Mouse (Mus musculus) neural tube, embryonic 15.5 days (tissue): ENCODE results near the gene Clip2. TPM values are rescaled to one million over a fixed set of nuclear protein-coding genes. Genes with fewer than 3 reads are reported as not detected.
A peak's percentile ranks its signal among the peaks of the same experiment; 100 is the strongest.

Experiments
- ATAC-seq: fragments of 200-750 bp; cut with Nextera tagmentation; 2 replicates; pipeline ENCODE4 v1.8.0; 2017; ENCODE audit warnings: mild to moderate bottlenecking, moderate TSS enrichment, moderate library complexity; ENCODE audit not compliant: low FRiP score
- H3K27ac ChIP-seq: fragments of 300-500 bp; sonication (generic); replicated peaks from 2 replicates; pipeline ENCODE4 v1.5.1; 2015; ENCODE audit warnings: mild to moderate bottlenecking, inconsistent platforms
- H3K27me3 ChIP-seq: fragments of 300-500 bp; sonication (generic); replicated peaks from 2 replicates; pipeline ENCODE4 v1.6.1; 2015; ENCODE audit warnings: inconsistent platforms
- H3K36me3 ChIP-seq: fragments of 300-500 bp; sonication (generic); 2 replicates; pipeline ENCODE4 v1.6.1; 2015; ENCODE audit warnings: inconsistent platforms
- H3K4me1 ChIP-seq: fragments of 300-500 bp; sonication (generic); 2 replicates; pipeline ENCODE4 v1.6.1; 2015; ENCODE audit warnings: inconsistent platforms
- H3K4me2 ChIP-seq: fragments of 300-500 bp; sonication (generic); 2 replicates; pipeline ENCODE4 v1.6.1; 2015; ENCODE audit warnings: inconsistent platforms, mild to moderate bottlenecking, moderate library complexity
- H3K4me3 ChIP-seq: fragments of 300-500 bp; sonication (generic); replicated peaks from 2 replicates; pipeline ENCODE4 v1.5.1; 2015; ENCODE audit warnings: mild to moderate bottlenecking, inconsistent platforms
- H3K9ac ChIP-seq: fragments of 300-500 bp; sonication (generic); replicated peaks from 2 replicates; pipeline ENCODE4 v1.6.1; 2015; ENCODE audit warnings: mild to moderate bottlenecking, inconsistent platforms
- H3K9me3 ChIP-seq: fragments of 300-500 bp; sonication (generic); replicated peaks from 2 replicates; pipeline ENCODE4 v1.6.1; 2016; ENCODE audit warnings: inconsistent platforms
- WGBS: fragments of 180-500 bp; shearing (Covaris S2); methylation state at CpG from one replicate; pipeline ENCODE4 v1.1.7; 2015; ENCODE audit warnings: mixed read lengths; 5-methylcytosine and 5-hydroxymethylcytosine counted together
- polyA plus RNA-seq: library from polyadenylated mRNA; unstranded; fragments of >200 nt; fragmentation: Nextera tagmentation; extraction: Ambion mirVana; gene quantifications from 2 replicates; pipeline ENCODE4 v1.2.1, GENCODE M21; 2015

The Clip2 gene
- polyA plus RNA-seq: 10.4 and 12.1 TPM in 2 replicates

DNA sequence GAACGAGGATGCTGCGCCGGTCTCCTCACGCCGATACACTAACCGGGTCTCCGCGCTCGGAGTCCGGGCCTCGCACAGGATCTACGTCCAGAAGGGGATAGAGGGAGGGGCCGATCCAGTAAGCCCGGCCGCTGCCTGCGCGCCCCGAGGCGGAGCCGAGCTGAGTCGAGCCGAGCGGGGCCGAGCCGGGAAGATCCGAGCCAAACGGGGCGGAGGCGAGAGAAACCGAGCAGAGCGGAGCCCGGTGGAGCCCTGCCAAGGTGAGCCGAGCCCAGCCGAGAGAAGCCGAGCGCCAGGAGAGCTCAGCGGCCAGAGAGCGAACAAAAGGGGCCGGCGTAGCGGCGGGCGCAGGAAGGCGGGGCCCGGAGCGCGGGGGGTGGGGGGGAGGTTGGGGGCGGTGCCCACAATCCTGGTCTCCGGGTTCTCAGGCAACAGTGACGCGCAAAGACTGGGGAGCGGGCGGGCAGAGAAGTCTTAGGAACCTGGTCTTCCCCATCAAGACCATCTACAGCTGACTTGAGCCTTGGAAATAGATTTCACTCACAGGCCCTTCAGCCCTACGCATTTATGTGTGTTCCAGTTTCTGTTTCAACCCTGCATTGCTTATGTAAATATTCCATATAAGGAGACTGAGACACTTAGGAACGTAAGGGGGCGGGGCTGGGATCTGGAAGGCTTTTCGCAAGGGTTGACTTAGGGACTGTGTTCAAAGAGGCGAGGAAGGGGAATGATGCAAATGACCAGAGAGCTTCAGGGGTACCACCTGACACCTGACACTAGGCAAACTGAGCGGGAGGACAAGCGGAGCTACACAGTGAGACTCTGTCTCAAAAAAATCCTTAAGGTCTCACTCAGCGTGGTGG lies at the start of gene Clip2:
TSS of gene Clip2 (minus strand) at position 325 of the 863 bp plus-strand sequence.
- Histone ChIP-seq H3K4me1 (peaks cover 63% of the 10 kb centered on the region), H3K27me3 (no peaks in the 10 kb centered on the region), H3K9ac (peak within 1 kb of the TSS; percentile 93), H3K4me2 (peak within 1 kb of the TSS; percentile 89), H3K4me3 (peak within 1 kb of the TSS; percentile 84), H3K9me3 (no peaks in the 10 kb centered on the region), H3K36me3 (no peaks in the 10 kb centered on the region), H3K27ac (peak within 1 kb of the TSS; percentile 98)
- WGBS: under 1% methylated on average over 61 of the region's 61 CpGs
- ATAC-seq: peak; percentile 92

DNA sequence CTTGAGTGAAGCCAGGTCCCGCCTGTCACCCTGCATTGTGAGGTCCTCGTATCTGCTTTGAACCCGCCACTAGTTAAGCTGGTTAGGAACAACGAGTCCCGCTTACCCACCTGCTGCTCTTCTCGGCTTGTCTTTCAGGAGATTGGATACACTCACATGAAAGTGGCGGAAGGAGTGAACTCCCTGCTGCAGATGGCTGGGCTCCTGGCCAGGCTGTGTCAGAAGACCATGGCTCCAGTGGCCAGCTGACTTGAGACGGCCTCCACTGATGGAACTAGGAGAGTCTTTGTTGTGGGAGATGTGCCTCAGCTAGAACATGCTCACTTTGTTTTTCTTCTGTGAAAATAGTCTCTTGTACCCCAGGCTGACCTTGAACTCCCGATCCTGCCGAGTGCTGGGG lies 45.5 kb upstream of the Clip2 start:
- H3K27ac ChIP-seq: no peak overlapping the region
- H3K27me3 ChIP-seq: no peaks in the 10 kb centered on the region
- peaks cover 64% of the 10 kb centered on the region for H3K36me3 ChIP-seq
- no peaks in the 10 kb centered on the region for H3K4me1 ChIP-seq
- no peak overlapping the region for H3K4me2 ChIP-seq
- no peak for ATAC-seq
- H3K9me3 ChIP-seq: no peaks in the 10 kb centered on the region
- no peak overlapping the region for H3K9ac ChIP-seq
- no peak overlapping the region for H3K4me3 ChIP-seq
- WGBS: 85% methylated on average over 10 of the region's 10 CpGs

DNA sequence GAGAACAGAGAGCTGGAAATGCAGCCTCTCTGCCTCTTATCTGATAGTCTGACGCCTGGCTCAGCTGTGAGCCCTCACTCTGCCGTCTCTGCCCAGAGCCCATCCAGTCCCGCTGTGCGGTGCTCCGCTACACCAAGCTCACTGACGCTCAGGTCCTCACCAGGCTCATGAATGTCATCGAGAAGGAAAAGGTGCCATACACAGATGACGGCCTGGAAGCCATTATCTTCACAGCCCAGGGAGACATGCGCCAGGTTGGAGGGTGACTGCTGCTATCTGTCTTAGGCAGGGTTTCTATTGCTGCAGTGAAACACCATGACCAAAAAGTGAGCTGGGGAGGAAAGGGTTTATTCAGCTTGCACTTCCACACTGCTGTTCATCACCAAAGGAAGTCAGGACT lies 40.9 kb upstream of the Clip2 start:
- ATAC-seq: no peak
- 94% methylated on average over 9 of the region's 9 CpGs for WGBS
- no peak overlapping the region for H3K4me3 ChIP-seq

DNA sequence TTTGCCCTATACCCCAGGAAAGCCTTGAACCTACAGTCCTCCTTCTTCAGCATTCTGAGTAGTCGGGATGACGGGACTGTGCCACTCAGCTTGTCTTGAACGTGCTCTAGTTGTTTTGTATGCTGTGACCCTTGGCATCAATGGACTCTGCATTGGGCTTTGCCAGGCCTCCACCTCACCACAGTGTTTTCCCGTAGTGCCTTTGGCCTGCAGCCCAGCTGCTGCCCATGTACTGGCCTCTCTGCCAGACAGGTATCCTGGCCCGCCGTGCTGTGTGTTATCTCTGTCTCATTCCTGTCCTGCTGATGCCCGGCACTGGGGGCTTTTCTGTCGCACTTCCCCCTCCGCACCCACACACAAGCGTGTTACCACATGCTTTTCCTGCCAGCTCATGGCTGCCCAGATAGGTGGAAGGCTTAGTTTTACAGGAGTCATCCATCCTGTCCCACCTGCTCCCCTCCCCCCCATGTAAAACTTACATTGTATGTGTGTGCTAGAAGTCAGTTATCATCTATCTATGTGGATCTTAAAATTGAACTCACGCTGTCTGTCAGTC lies 39.9 kb upstream of the Clip2 start:
- 94% methylated on average over 11 of the region's 11 CpGs for WGBS
- H3K4me2 ChIP-seq: no peak overlapping the region
- no peaks in the 10 kb centered on the region for H3K4me1 ChIP-seq
- H3K36me3 ChIP-seq: peaks cover 69% of the 10 kb centered on the region
- H3K9me3 ChIP-seq: no peaks in the 10 kb centered on the region
- H3K27ac ChIP-seq: no peak overlapping the region
- no peak overlapping the region for H3K4me3 ChIP-seq
- no peaks in the 10 kb centered on the region for H3K27me3 ChIP-seq
- no peak for ATAC-seq
- no peak overlapping the region for H3K9ac ChIP-seq

More for the DNA sequence above, 40.9 kb upstream of the Clip2 start:
- Histone ChIP-seq H3K36me3 (peaks cover 76% of the 10 kb centered on the region), H3K9ac (no peak overlapping the region), H3K27me3 (no peaks in the 10 kb centered on the region), H3K9me3 (no peaks in the 10 kb centered on the region), H3K27ac (no peak overlapping the region), H3K4me1 (no peaks in the 10 kb centered on the region), H3K4me2 (no peak overlapping the region)

DNA sequence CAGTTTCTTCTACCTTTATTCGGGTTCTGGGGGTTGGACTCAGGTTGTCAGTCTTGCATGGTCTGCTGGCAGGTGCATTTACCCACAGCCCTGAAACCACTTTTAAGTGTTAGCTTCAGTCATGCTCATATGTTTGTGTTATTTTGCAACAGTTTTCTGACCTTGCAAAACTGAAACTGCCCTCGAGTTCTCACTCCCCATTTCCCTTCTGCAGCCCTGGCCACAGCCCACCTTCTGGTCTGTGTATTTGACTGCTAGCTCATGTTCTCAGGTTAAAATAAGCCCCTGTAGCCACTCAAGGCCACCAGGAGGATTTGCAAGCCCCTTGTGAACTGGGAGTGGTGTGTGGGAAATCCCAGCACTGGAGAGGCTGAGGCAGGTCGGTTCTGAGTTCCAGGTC lies 37.7 kb upstream of the Clip2 start:
- H3K4me3 ChIP-seq: no peak overlapping the region
- H3K9me3 ChIP-seq: no peaks in the 10 kb centered on the region
- no peak for ATAC-seq
- no peak overlapping the region for H3K9ac ChIP-seq
- no peak overlapping the region for H3K27ac ChIP-seq
- peaks cover 51% of the 10 kb centered on the region for H3K36me3 ChIP-seq
- no peaks in the 10 kb centered on the region for H3K27me3 ChIP-seq
- H3K4me2 ChIP-seq: no peak overlapping the region
- H3K4me1 ChIP-seq: no peaks in the 10 kb centered on the region
- WGBS: 92% methylated on average over 3 of the region's 3 CpGs

DNA sequence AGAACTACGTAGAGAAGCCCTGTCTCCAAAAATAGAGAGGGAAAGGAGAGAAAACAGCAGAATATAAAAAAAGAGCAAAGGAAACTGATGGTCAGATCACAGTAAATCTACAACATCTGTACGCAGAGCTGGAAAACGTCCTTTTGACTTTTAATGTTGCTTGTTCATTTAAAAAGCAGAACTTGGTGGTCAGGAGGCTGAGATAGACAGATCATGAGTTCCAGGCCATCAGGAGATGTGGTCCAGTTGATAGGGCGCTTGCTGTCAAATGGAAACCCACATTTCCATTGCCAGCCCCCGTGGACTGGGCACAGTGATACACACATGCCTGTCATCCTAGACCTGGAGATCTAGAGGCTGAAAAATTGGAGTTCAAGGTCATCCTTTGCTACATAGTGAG lies 32.6 kb upstream of the Clip2 start:
- Histone ChIP-seq H3K4me1 (peaks cover 16% of the 10 kb centered on the region), H3K36me3 (peaks cover 8% of the 10 kb centered on the region), H3K9me3 (no peaks in the 10 kb centered on the region), H3K9ac (no peak overlapping the region), H3K27ac (no peak overlapping the region), H3K4me2 (no peak overlapping the region), H3K27me3 (no peaks in the 10 kb centered on the region), H3K4me3 (no peak overlapping the region)
- no peak for ATAC-seq
- 91% methylated on average over 5 of the region's 5 CpGs for WGBS

DNA sequence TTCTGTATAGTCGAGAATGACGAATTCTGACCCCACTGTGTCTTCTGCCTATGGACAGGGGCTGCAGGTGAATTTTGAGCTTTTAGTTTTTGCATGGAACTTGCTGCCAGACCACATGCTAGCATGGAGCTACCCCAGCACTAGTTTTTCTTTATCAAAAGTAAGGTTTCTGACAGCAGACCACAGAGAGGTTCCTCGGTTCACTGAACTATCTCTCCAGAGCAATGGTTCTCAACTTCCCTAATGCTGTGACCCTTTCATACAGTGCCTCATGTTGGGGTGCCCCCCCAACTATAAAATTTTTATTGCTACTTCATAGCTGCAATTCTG lies 31.6 kb upstream of the Clip2 start:
- H3K4me2 ChIP-seq: peak overlapping the region; percentile 74
- WGBS: 84% methylated on average over 3 of the region's 3 CpGs

DNA sequence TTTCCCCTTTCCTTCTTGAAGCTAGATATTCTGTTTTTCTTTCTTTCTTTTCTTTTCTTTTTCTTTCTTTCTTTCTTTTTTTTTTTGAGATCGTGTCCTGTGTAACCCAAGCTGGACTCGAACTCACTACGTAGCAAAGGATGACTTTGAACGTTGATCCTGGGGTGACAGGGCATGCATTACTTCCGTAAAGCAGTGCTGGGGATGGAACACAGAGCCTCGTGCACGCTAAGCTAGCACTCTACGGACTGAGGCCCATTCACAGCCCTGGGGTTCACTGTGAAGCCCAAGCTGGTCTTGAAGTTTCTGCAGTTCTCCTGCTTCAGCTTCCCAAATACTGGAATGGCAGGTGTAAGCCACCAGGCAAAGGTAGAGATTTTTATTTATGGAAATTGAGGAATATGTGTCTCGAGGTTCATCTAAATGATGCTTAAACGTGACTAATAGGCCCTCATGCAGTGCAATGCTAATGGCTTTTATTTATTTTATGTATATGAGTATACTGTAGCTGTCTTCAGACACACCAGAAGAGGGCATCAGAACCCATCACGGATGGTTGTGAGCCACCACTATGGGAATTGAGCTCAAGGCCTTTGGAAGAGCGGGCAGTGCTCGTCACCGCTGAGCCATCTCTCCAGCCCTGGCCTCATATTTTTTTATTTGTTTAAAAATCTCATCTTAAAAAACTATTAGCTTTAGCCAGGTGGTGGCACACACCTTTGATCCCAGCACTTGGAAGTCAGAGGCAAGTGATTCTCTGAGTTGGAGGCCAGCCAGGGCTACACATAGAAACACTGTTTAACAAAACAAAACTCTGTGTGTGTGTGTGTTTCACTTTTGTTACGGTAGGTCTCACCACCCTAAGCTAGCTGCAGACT lies 31.0 kb upstream of the Clip2 start:
- H3K4me3 ChIP-seq: peak overlapping the region; percentile 98
- WGBS: 30% methylated on average over 15 of the region's 15 CpGs
- peaks cover 4% of the 10 kb centered on the region for H3K36me3 ChIP-seq
- H3K27me3 ChIP-seq: no peaks in the 10 kb centered on the region
- peaks cover 16% of the 10 kb centered on the region for H3K4me1 ChIP-seq
- H3K9me3 ChIP-seq: no peaks in the 10 kb centered on the region
- peak overlapping the region; percentile 95 for H3K9ac ChIP-seq
- H3K4me2 ChIP-seq: peak overlapping the region; percentile 74
- no peak for ATAC-seq
- H3K27ac ChIP-seq: 0 out of 2 replicates have a peak overlapping the region, but pooled peaks have one; percentile 61

More for the DNA sequence above, 31.6 kb upstream of the Clip2 start:
- Histone ChIP-seq H3K36me3 (peaks cover 8% of the 10 kb centered on the region), H3K27me3 (no peaks in the 10 kb centered on the region), H3K9me3 (no peaks in the 10 kb centered on the region), H3K9ac (peak overlapping the region; percentile 95; the same call in 1 of the 2 replicates), H3K4me1 (peaks cover 16% of the 10 kb centered on the region), H3K4me3 (no peak overlapping the region), H3K27ac (no peak overlapping the region)
- no peak for ATAC-seq

DNA sequence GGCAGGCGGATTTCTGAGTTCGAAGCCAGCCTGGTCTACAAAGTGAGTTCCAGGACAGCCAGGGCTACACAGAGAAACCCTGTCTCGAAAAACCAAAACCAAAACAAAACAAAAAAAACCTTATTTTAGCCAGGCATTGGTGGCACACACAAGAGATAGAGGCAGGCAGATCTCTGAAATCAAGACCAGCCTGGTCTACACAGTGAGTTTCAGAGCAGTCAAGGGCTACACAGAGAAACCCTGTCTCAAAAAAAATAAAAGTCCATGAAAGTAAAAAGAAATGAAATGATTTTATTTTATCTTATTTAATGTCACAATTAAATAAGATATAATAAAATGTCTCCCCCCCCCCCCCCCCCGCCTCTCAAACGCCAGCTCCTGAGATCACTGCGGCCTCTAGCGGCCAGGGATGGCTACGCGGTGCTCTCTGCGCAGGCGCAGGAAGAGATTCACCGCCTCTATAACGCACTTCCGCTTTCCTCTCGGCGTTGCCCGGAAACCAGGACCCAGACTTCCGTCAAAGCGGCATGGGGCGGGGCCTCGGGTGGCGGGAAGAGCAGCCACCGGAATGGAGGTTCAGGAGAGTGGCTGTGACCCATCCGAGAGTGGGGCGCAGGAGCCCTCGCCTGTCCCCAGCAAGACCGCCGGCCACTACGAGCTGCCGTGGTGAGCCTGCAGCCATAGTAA lies 30.1 kb upstream of the Clip2 start:
- Histone ChIP-seq H3K27ac (0 out of 2 replicates have a peak overlapping the region, but pooled peaks have one; percentile 61), H3K9ac (peak overlapping the region; percentile 95), H3K4me2 (peak overlapping the region; percentile 74), H3K9me3 (no peaks in the 10 kb centered on the region), H3K4me3 (peak overlapping the region; percentile 98), H3K27me3 (no peaks in the 10 kb centered on the region), H3K36me3 (peaks cover 3% of the 10 kb centered on the region), H3K4me1 (peaks cover 16% of the 10 kb centered on the region)
- 9% methylated on average over 25 of the region's 30 CpGs for WGBS
- ATAC-seq: peak; percentile 95

DNA sequence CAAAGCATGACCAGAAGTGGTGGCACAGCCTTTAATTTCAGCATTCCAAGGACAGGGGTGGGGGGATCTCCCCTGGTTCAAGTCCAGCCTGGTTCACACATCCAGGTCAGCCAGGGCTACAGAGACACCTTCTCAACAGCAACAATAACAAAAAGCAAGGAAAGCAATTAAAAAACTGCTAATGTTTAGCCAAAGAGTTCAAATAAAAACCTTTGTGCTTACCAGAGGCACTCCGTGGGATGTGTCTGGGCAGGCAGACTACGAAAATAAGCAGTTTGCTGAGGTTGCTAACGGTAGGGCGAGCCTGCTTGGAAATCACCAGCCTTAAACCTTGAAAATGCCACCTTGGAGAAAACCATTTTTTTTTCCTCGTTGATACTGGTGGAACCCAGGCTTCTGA lies 28.9 kb upstream of the Clip2 start, which contains the start of gene Rfc2:
TSS of gene Rfc2 (plus strand) at position 221 of the 400 bp plus-strand sequence.
- no peak within 1 kb of the TSS for H3K4me3 ChIP-seq
- H3K9me3 ChIP-seq: no peaks in the 10 kb centered on the region
- no peaks in the 10 kb centered on the region for H3K27me3 ChIP-seq
- H3K4me1 ChIP-seq: peaks cover 16% of the 10 kb centered on the region
- H3K27ac ChIP-seq: no peak within 1 kb of the TSS
- H3K9ac ChIP-seq: no peak within 1 kb of the TSS
- no peak for ATAC-seq
- no peak within 1 kb of the TSS for H3K4me2 ChIP-seq
- no peaks in the 10 kb centered on the region for H3K36me3 ChIP-seq
- 84% methylated on average over 5 of the region's 5 CpGs for WGBS

DNA sequence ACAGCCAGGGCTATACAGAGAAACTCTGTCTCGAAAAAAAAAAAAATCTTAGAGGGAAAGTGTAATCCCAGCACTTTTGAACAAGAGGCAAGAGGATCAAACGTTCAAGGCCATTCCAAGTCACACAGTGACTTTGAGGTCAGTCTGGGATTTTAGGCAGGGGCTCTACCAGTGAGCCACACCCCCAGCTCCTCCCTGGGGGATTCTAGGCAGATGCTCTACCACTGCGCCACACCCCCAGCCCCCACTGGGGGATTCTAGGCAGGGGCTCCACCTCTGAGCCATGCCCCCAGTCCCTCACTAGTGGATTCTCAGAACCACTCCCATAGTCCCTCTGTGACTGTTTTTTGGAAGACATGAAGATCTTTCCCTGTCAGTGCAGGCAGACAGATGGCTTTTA lies 26.9 kb upstream of the Clip2 start:
- no peak overlapping the region for H3K4me2 ChIP-seq
- no peak for ATAC-seq
- H3K36me3 ChIP-seq: no peaks in the 10 kb centered on the region
- H3K27me3 ChIP-seq: no peaks in the 10 kb centered on the region
- no peak overlapping the region for H3K4me3 ChIP-seq
- no peak overlapping the region for H3K27ac ChIP-seq
- no peak overlapping the region for H3K9ac ChIP-seq
- WGBS: 69% methylated on average over 3 of the region's 3 CpGs
- H3K4me1 ChIP-seq: peaks cover 12% of the 10 kb centered on the region
- H3K9me3 ChIP-seq: no peaks in the 10 kb centered on the region
